Mouse (Mus musculus) kidney, adult 2 months (tissue): ENCODE data around the gene Art4.

Experiments used
- CTCF ChIP-seq: fragments of 200-500 bp; conservative IDR thresholded peaks from 2 replicates; pipeline ENCODE4 v1.5.1; 2011; ENCODE audit warnings: low read depth, mild to moderate bottlenecking, control low read depth, low read length, moderate library complexity, mixed read lengths; ENCODE audit not compliant: insufficient read depth, insufficient read length
- POLR2A ChIP-seq: fragments of 200-500 bp; IDR thresholded peaks from one replicate; pipeline ENCODE4 v1.6.1; 2011; ENCODE audit warnings: low read depth, low read length, control low read depth

- TF ChIP-seq POLR2A (no peak), CTCF (no peak)
Measured at GRCm38 (mm10) chr6:136824987-136825386, 32.5 kb downstream of the Art4 start.
